Mouse (Mus musculus): ENCODE results near the gene Dclk3.

Gene Dclk3

GRCm38 (mm10) chr9:111440446-111440845 lies 1.6 kb downstream of the Dclk3 start:
- no peak for DNase-seq (ENCODE audit: low spot score)

- DNase-seq (ENCODE audit: low spot score): no peak
Observed at GRCm38 (mm10) chr9:111441151-111441550, 2.3 kb downstream of the Dclk3 start.

- no peak for DNase-seq (ENCODE audit: low spot score)
Observed at GRCm38 (mm10) chr9:111446204-111446603, 7.3 kb downstream of the Dclk3 start.

GRCm38 (mm10) chr9:111448976-111449375 lies 10.1 kb downstream of the Dclk3 start:
- no peak for DNase-seq (ENCODE audit: low spot score)

GRCm38 (mm10) chr9:111449880-111450279 lies 11.0 kb downstream of the Dclk3 start:
- no peak for DNase-seq (ENCODE audit: low spot score)

- DNase-seq (ENCODE audit: low spot score): no peak
Observed at GRCm38 (mm10) chr9:111450853-111451404, 12.0 kb downstream of the Dclk3 start.

- DNase-seq (ENCODE audit: low spot score): no peak
Observed at GRCm38 (mm10) chr9:111453895-111454294, 15.0 kb downstream of the Dclk3 start.

- DNase-seq (ENCODE audit: low spot score): no peak
Observed at GRCm38 (mm10) chr9:111457176-111457935, 18.5 kb downstream of the Dclk3 start.

GRCm38 (mm10) chr9:111457936-111458310 lies 19.0 kb downstream of the Dclk3 start:
- DNase-seq (ENCODE audit: low spot score): no peak

- DNase-seq (ENCODE audit: low spot score): no peak
Observed at GRCm38 (mm10) chr9:111459466-111459865, 20.6 kb downstream of the Dclk3 start.

GRCm38 (mm10) chr9:111460201-111460814 lies 21.4 kb downstream of the Dclk3 start:
- DNase-seq (ENCODE audit: low spot score): no peak

- DNase-seq (ENCODE audit: low spot score): no peak
Observed at GRCm38 (mm10) chr9:111461415-111462103, 22.7 kb downstream of the Dclk3 start.

GRCm38 (mm10) chr9:111465666-111466065 lies 26.8 kb downstream of the Dclk3 start:
- no peak for DNase-seq (ENCODE audit: low spot score)

GRCm38 (mm10) chr9:111473686-111474457 lies 35.0 kb downstream of the Dclk3 start:
- DNase-seq (ENCODE audit: low spot score): no peak

- DNase-seq (ENCODE audit: low spot score): no peak
Observed at GRCm38 (mm10) chr9:111474458-111474745, 35.5 kb downstream of the Dclk3 start.

- DNase-seq (ENCODE audit: low spot score): no peak
Observed at GRCm38 (mm10) chr9:111475281-111475680, 36.4 kb downstream of the Dclk3 start.

GRCm38 (mm10) chr9:111475973-111476372 lies 37.1 kb downstream of the Dclk3 start:
- no peak for DNase-seq (ENCODE audit: low spot score)

- DNase-seq (ENCODE audit: low spot score): no peak
Observed at GRCm38 (mm10) chr9:111476479-111477016, 37.7 kb downstream of the Dclk3 start.

- no peak for DNase-seq (ENCODE audit: low spot score)
Observed at GRCm38 (mm10) chr9:111478853-111479490, 40.1 kb downstream of the Dclk3 start.

- no peak for DNase-seq (ENCODE audit: low spot score)
Observed at GRCm38 (mm10) chr9:111481011-111481410, 42.1 kb downstream of the Dclk3 start.

Data from left cerebral cortex, adult 11 months (tissue).